Mouse (Mus musculus) kidney, embryonic 15.5 days (tissue): ENCODE results near the gene Nr1h4. TPM values are rescaled to one million over a fixed set of nuclear protein-coding genes. Genes with fewer than 3 reads are reported as not detected.

Source experiments
- ATAC-seq: fragments of 200-750 bp; cut with Nextera tagmentation; replicated peaks from 2 replicates; pipeline ENCODE4 v1.8.0; 2017; ENCODE audit warnings: moderate TSS enrichment; ENCODE audit not compliant: low FRiP score
- H3K27ac ChIP-seq: fragments of 300-500 bp; sonication (generic); 2 replicates; pipeline ENCODE4 v1.5.1; 2015; ENCODE audit warnings: mild to moderate bottlenecking, inconsistent platforms
- H3K27me3 ChIP-seq: fragments of 300-500 bp; sonication (generic); 2 replicates; pipeline ENCODE4 v1.6.1; 2015; ENCODE audit warnings: inconsistent platforms
- H3K36me3 ChIP-seq: fragments of 300-500 bp; sonication (generic); 2 replicates; pipeline ENCODE4 v1.6.1; 2015; ENCODE audit warnings: inconsistent platforms
- H3K4me1 ChIP-seq: fragments of 300-500 bp; sonication (generic); 2 replicates; pipeline ENCODE4 v1.6.1; 2015; ENCODE audit warnings: inconsistent platforms
- H3K4me2 ChIP-seq: fragments of 300-500 bp; sonication (generic); 2 replicates; pipeline ENCODE4 v1.6.1; 2015; ENCODE audit warnings: moderate library complexity, mild to moderate bottlenecking, inconsistent platforms
- H3K4me3 ChIP-seq: fragments of 300-500 bp; sonication (generic); replicated peaks from 2 replicates; pipeline ENCODE4 v1.5.1; 2015; ENCODE audit warnings: mild to moderate bottlenecking, inconsistent platforms
- H3K9ac ChIP-seq: fragments of 300-500 bp; sonication (generic); 2 replicates; pipeline ENCODE4 v1.6.1; 2015; ENCODE audit warnings: mild to moderate bottlenecking, inconsistent platforms
- H3K9me3 ChIP-seq: fragments of 300-500 bp; sonication (generic); replicated peaks from 2 replicates; pipeline ENCODE4 v1.6.1; 2016; ENCODE audit warnings: inconsistent platforms
- WGBS: fragments of 180-500 bp; shearing (Covaris S2); methylation state at CpG from one replicate; pipeline ENCODE4 v1.1.7; 2015; ENCODE audit warnings: mixed read lengths; 5-methylcytosine and 5-hydroxymethylcytosine counted together
- polyA plus RNA-seq: library from polyadenylated mRNA; unstranded; fragments of >200 nt; fragmentation: Nextera tagmentation; extraction: Ambion mirVana; gene quantifications from 2 replicates; pipeline ENCODE4 v1.2.1, GENCODE M21; 2015

The Nr1h4 gene
- polyA plus RNA-seq, 1 experiment from 2014 or later: 2.4 TPM

- Histone ChIP-seq H3K4me3 (no peak overlapping the region), H3K4me2 (no peak overlapping the region), H3K27ac (no peak overlapping the region), H3K27me3 (no peaks in the 10 kb centered on the region), H3K9me3 (no peaks in the 10 kb centered on the region), H3K4me1 (no peaks in the 10 kb centered on the region), H3K9ac (no peak overlapping the region), H3K36me3 (no peaks in the 10 kb centered on the region)
- WGBS: 31% methylated on average over 3 of the region's 3 CpGs
- ATAC-seq: no peak
Measured at GRCm38 (mm10) chr10:89491321-89491720, 42.1 kb downstream of the Nr1h4 start.

- no peak overlapping the region for H3K4me3 ChIP-seq
- H3K9ac ChIP-seq: no peak overlapping the region
- no peak overlapping the region for H3K4me2 ChIP-seq
- no peaks in the 10 kb centered on the region for H3K27me3 ChIP-seq
- no peak overlapping the region for H3K27ac ChIP-seq
- WGBS: 88% methylated on average over 3 of the region's 3 CpGs
- no peak for ATAC-seq
- no peaks in the 10 kb centered on the region for H3K4me1 ChIP-seq
- no peaks in the 10 kb centered on the region for H3K9me3 ChIP-seq
- H3K36me3 ChIP-seq: no peaks in the 10 kb centered on the region
Measured at GRCm38 (mm10) chr10:89490250-89490649, 43.1 kb downstream of the Nr1h4 start.

- Histone ChIP-seq H3K4me1 (no peaks in the 10 kb centered on the region), H3K27me3 (no peaks in the 10 kb centered on the region), H3K27ac (no peak overlapping the region), H3K9ac (no peak overlapping the region), H3K36me3 (no peaks in the 10 kb centered on the region), H3K9me3 (no peaks in the 10 kb centered on the region), H3K4me3 (no peak overlapping the region), H3K4me2 (no peak overlapping the region)
- no peak for ATAC-seq
- 82% methylated on average over 4 of the region's 4 CpGs for WGBS
Measured at GRCm38 (mm10) chr10:89489459-89489858, 43.9 kb downstream of the Nr1h4 start.

- 68% methylated on average over 4 of the region's 4 CpGs for WGBS
Measured at GRCm38 (mm10) chr10:89486995-89487742, 46.2 kb downstream of the Nr1h4 start.

GRCm38 (mm10) chr10:89484907-89485306 lies 48.5 kb downstream of the Nr1h4 start:
- no peak overlapping the region for H3K4me2 ChIP-seq
- H3K9ac ChIP-seq: no peak overlapping the region

More at GRCm38 (mm10) chr10:89486995-89487742, 46.2 kb downstream of the Nr1h4 start:
- Histone ChIP-seq H3K9me3 (no peaks in the 10 kb centered on the region), H3K4me3 (no peak overlapping the region), H3K27ac (no peak overlapping the region), H3K9ac (no peak overlapping the region), H3K4me1 (no peaks in the 10 kb centered on the region), H3K36me3 (no peaks in the 10 kb centered on the region), H3K4me2 (no peak overlapping the region), H3K27me3 (no peaks in the 10 kb centered on the region)
- no peak for ATAC-seq

GRCm38 (mm10) chr10:89483812-89484602 lies 49.4 kb downstream of the Nr1h4 start:
- H3K36me3 ChIP-seq: no peaks in the 10 kb centered on the region
- no peak overlapping the region for H3K27ac ChIP-seq
- no peak overlapping the region for H3K9ac ChIP-seq
- H3K4me2 ChIP-seq: no peak overlapping the region
- H3K4me1 ChIP-seq: no peaks in the 10 kb centered on the region
- no peak for ATAC-seq
- H3K9me3 ChIP-seq: no peaks in the 10 kb centered on the region
- 74% methylated on average over 18 of the region's 18 CpGs for WGBS
- no peaks in the 10 kb centered on the region for H3K27me3 ChIP-seq
- no peak overlapping the region for H3K4me3 ChIP-seq

More at GRCm38 (mm10) chr10:89484907-89485306, 48.5 kb downstream of the Nr1h4 start:
- H3K4me1 ChIP-seq: no peaks in the 10 kb centered on the region
- no peak overlapping the region for H3K4me3 ChIP-seq
- H3K27ac ChIP-seq: no peak overlapping the region
- no peaks in the 10 kb centered on the region for H3K36me3 ChIP-seq
- H3K9me3 ChIP-seq: no peaks in the 10 kb centered on the region
- no peak for ATAC-seq
- no peaks in the 10 kb centered on the region for H3K27me3 ChIP-seq

GRCm38 (mm10) chr10:89483113-89483512 lies 50.3 kb downstream of the Nr1h4 start:
- Histone ChIP-seq H3K9me3 (no peaks in the 10 kb centered on the region), H3K36me3 (no peaks in the 10 kb centered on the region), H3K27me3 (no peaks in the 10 kb centered on the region), H3K4me1 (no peaks in the 10 kb centered on the region), H3K4me2 (no peak overlapping the region), H3K4me3 (no peak overlapping the region), H3K27ac (no peak overlapping the region), H3K9ac (no peak overlapping the region)
- WGBS: 84% methylated on average over 14 of the region's 14 CpGs
- ATAC-seq: no peak

- H3K36me3 ChIP-seq: no peaks in the 10 kb centered on the region
- no peaks in the 10 kb centered on the region for H3K27me3 ChIP-seq
- H3K4me2 ChIP-seq: no peak overlapping the region
- ATAC-seq: no peak
- no peaks in the 10 kb centered on the region for H3K9me3 ChIP-seq
- no peak overlapping the region for H3K27ac ChIP-seq
- no peak overlapping the region for H3K4me3 ChIP-seq
- H3K9ac ChIP-seq: no peak overlapping the region
- 64% methylated on average over 10 of the region's 10 CpGs for WGBS
- H3K4me1 ChIP-seq: no peaks in the 10 kb centered on the region
Measured at GRCm38 (mm10) chr10:89482142-89482681, 51.2 kb downstream of the Nr1h4 start.

GRCm38 (mm10) chr10:89481638-89482037 lies 51.7 kb downstream of the Nr1h4 start:
- no peak overlapping the region for H3K9ac ChIP-seq
- H3K36me3 ChIP-seq: no peaks in the 10 kb centered on the region
- no peak overlapping the region for H3K27ac ChIP-seq
- WGBS: 62% methylated on average over 7 of the region's 7 CpGs
- no peaks in the 10 kb centered on the region for H3K27me3 ChIP-seq
- H3K9me3 ChIP-seq: no peaks in the 10 kb centered on the region
- no peaks in the 10 kb centered on the region for H3K4me1 ChIP-seq
- no peak overlapping the region for H3K4me2 ChIP-seq
- ATAC-seq: no peak
- H3K4me3 ChIP-seq: no peak overlapping the region

- H3K27ac ChIP-seq: no peak overlapping the region
- H3K9me3 ChIP-seq: no peaks in the 10 kb centered on the region
- 64% methylated on average over 8 of the region's 8 CpGs for WGBS
- no peak for ATAC-seq
- H3K4me3 ChIP-seq: no peak overlapping the region
- H3K4me1 ChIP-seq: no peaks in the 10 kb centered on the region
- no peak overlapping the region for H3K4me2 ChIP-seq
- H3K36me3 ChIP-seq: no peaks in the 10 kb centered on the region
- H3K27me3 ChIP-seq: no peaks in the 10 kb centered on the region
- no peak overlapping the region for H3K9ac ChIP-seq
Measured at GRCm38 (mm10) chr10:89478766-89479165, 54.6 kb downstream of the Nr1h4 start.

- no peak overlapping the region for H3K9ac ChIP-seq
Measured at GRCm38 (mm10) chr10:89470596-89471353, 62.6 kb downstream of the Nr1h4 start.

More at GRCm38 (mm10) chr10:89470596-89471353, 62.6 kb downstream of the Nr1h4 start:
- no peaks in the 10 kb centered on the region for H3K9me3 ChIP-seq
- ATAC-seq: no peak
- no peak overlapping the region for H3K4me3 ChIP-seq
- no peaks in the 10 kb centered on the region for H3K4me1 ChIP-seq
- H3K36me3 ChIP-seq: no peaks in the 10 kb centered on the region
- WGBS: 81% methylated on average over 7 of the region's 7 CpGs
- no peak overlapping the region for H3K4me2 ChIP-seq
- H3K27ac ChIP-seq: no peak overlapping the region
- H3K27me3 ChIP-seq: no peaks in the 10 kb centered on the region
